Mouse (Mus musculus): ENCODE results near the gene Cd9.

- no peak for TF ChIP-seq POLR2A (IDR thresholded peaks at IDR 0.05; ENCODE audit: low read depth, low read length)
- peak; percentile 88 for TF ChIP-seq CTCF (conservative IDR thresholded peaks at IDR 0.05; ENCODE audit: insufficient read depth, insufficient read length, low read depth, low read length)
Observed at GRCm38 (mm10) chr6:125418744-125419143, 75.8 kb downstream of the Cd9 start.
